Mouse (Mus musculus): Measurements from ENCODE around the gene Ssxb3.
"Not testable (repeated sequence)": the region's sequence is repeated elsewhere in the genome, so short reads cannot be mapped to it uniquely, and the experiment has no call there.

The Ssxb3 gene

GRCm38 (mm10) chrX:8591716-8592115, at the start of gene Ssxb3:
TSS of gene Ssxb3 (minus strand) at chrX:8591816.
- DNase-seq (ENCODE audit: low spot score in 2 of 2) = not testable (repeated sequence)

- DNase-seq (ENCODE audit: low spot score in 2 of 2) = not testable (repeated sequence)
These were observed 43.5 kb downstream of the Ssxb3 start, which contains the start of gene Ssxb6 for GRCm38 (mm10) chrX:8548155-8548554. TSS of gene Ssxb6 (minus strand) at chrX:8548255.

Measured in frontal cortex, postnatal 25 days (tissue).